Mouse (Mus musculus) forebrain, embryonic 14.5 days (tissue): ENCODE measurements at regions not wholly inside any gene's neighbourhood (a gene's known extent, or its start where the extent isn't known, plus 50 kb on each side); places are given as distances from the start of the nearest gene placed in this dataset.

Experiments
- ATAC-seq: fragments of 200-750 bp; cut with Nextera tagmentation; 2 replicates; pipeline ENCODE4 v1.8.0; 2017; ENCODE audit warnings: mild to moderate bottlenecking, moderate library complexity
- DNase-seq: peaks from one replicate; pipeline ENCODE4 v3.0.0-alpha.2; 2015; ENCODE audit warnings: low spot score
- H3K27ac ChIP-seq: fragments of 300-500 bp; sonication (generic); 2 replicates; pipeline ENCODE4 v1.5.1; 2014; ENCODE audit warnings: low read depth, mild to moderate bottlenecking, control low read depth, low read length, moderate library complexity
- H3K27me3 ChIP-seq: fragments of 300-500 bp; sonication (generic); replicated peaks from 2 replicates; pipeline ENCODE4 v1.6.1; 2014; ENCODE audit warnings: low read length, control low read depth, mixed read lengths; ENCODE audit not compliant: control insufficient read depth, insufficient read depth
- H3K36me3 ChIP-seq: fragments of 300-500 bp; sonication (generic); 2 replicates; pipeline ENCODE4 v1.6.1; 2014; ENCODE audit warnings: low read length, control low read depth; ENCODE audit not compliant: control insufficient read depth, insufficient read depth
- H3K4me1 ChIP-seq: fragments of 300-500 bp; sonication (generic); 2 replicates; pipeline ENCODE4 v1.6.1; 2014; ENCODE audit warnings: antibody characterized with exemption, low read length, control low read depth; ENCODE audit not compliant: control insufficient read depth, insufficient read depth
- H3K4me2 ChIP-seq: fragments of 300-500 bp; sonication (generic); 2 replicates; pipeline ENCODE4 v1.6.1; 2014; ENCODE audit warnings: mild to moderate bottlenecking, control low read depth, low read length
- H3K4me3 ChIP-seq: fragments of 300-500 bp; sonication (generic); 2 replicates; pipeline ENCODE4 v1.5.1; 2014; ENCODE audit warnings: low read depth, low read length, control low read depth
- H3K9ac ChIP-seq: fragments of 300-500 bp; sonication (generic); 2 replicates; pipeline ENCODE4 v1.6.1; 2014; ENCODE audit warnings: mild to moderate bottlenecking, low read length, control low read depth, moderate library complexity
- H3K9me3 ChIP-seq: fragments of 300-500 bp; sonication (generic); replicated peaks from 2 replicates; pipeline ENCODE4 v1.6.1; 2016; ENCODE audit warnings: low read length, control low read depth, mixed read lengths; ENCODE audit not compliant: control insufficient read depth
- WGBS: fragments of 180-500 bp; shearing (Covaris S2); extraction: QIAGEN DNeasy Blood & Tissue Kit; methylation state at CpG from one replicate; pipeline ENCODE4 v1.1.7; 2014; 5-methylcytosine and 5-hydroxymethylcytosine counted together

GRCm38 (mm10) chr15:62209296-62209695 is 1286.5 kb upstream of the A1bg start:
- 96% methylated on average over 3 of the region's 3 CpGs for WGBS
- Histone ChIP-seq H3K27me3 (no peaks in the 10 kb centered on the region), H3K4me2 (no peak overlapping the region), H3K4me1 (no peaks in the 10 kb centered on the region), H3K4me3 (no peak overlapping the region), H3K27ac (no peak overlapping the region), H3K9ac (no peak overlapping the region), H3K36me3 (no peaks in the 10 kb centered on the region), H3K9me3 (no peaks in the 10 kb centered on the region)
- no peak for ATAC-seq
- DNase-seq = no peak

- no peaks in the 10 kb centered on the region; the same call in 1 of the 2 replicates for H3K9me3 ChIP-seq
- 59% methylated on average over 4 of the region's 4 CpGs for WGBS
- H3K27me3 ChIP-seq = no peaks in the 10 kb centered on the region
- no peak overlapping the region for H3K9ac ChIP-seq
- no peak overlapping the region for H3K4me3 ChIP-seq
- H3K4me2 ChIP-seq = no peak overlapping the region
- DNase-seq (peak; percentile 60), ATAC-seq (peak; percentile 45; the same call in 1 of the 2 replicates)
- no peaks in the 10 kb centered on the region for H3K4me1 ChIP-seq
- no peak overlapping the region for H3K27ac ChIP-seq
- no peaks in the 10 kb centered on the region for H3K36me3 ChIP-seq
Observed at GRCm38 (mm10) chr15:62206502-62206902, 1283.7 kb upstream of the A1bg start.

- 78% methylated on average over 18 of the region's 18 CpGs for WGBS
- Histone ChIP-seq H3K27me3 (no peaks in the 10 kb centered on the region), H3K27ac (no peak overlapping the region), H3K9me3 (no peaks in the 10 kb centered on the region; the same call in 1 of the 2 replicates), H3K4me3 (no peak overlapping the region), H3K4me1 (no peaks in the 10 kb centered on the region), H3K9ac (no peak overlapping the region), H3K4me2 (no peak overlapping the region), H3K36me3 (no peaks in the 10 kb centered on the region)
- DNase-seq (peak; percentile 39), ATAC-seq (peak; percentile 41; the same call in 1 of the 2 replicates)
Observed at GRCm38 (mm10) chr15:62203951-62204905, 1281.4 kb upstream of the A1bg start.

- ATAC-seq (no peak), DNase-seq (no peak)
- Histone ChIP-seq H3K9ac (no peak overlapping the region), H3K9me3 (no peaks in the 10 kb centered on the region; the same call in 1 of the 2 replicates), H3K4me1 (no peaks in the 10 kb centered on the region), H3K36me3 (no peaks in the 10 kb centered on the region), H3K27me3 (no peaks in the 10 kb centered on the region), H3K4me3 (no peak overlapping the region), H3K27ac (no peak overlapping the region), H3K4me2 (no peak overlapping the region)
- WGBS = 82% methylated on average over 10 of the region's 10 CpGs
Observed at GRCm38 (mm10) chr15:62202781-62203375, 1280.1 kb upstream of the A1bg start.

GRCm38 (mm10) chr15:62198721-62199120 is 1275.9 kb upstream of the A1bg start:
- no peak for DNase-seq
- no peaks in the 10 kb centered on the region for H3K27me3 ChIP-seq
- H3K4me3 ChIP-seq = no peak overlapping the region
- H3K4me1 ChIP-seq = no peaks in the 10 kb centered on the region
- H3K27ac ChIP-seq = no peak overlapping the region
- ATAC-seq = no peak
- 92% methylated on average over 6 of the region's 6 CpGs for WGBS
- no peaks in the 10 kb centered on the region; the same call in 1 of the 2 replicates for H3K9me3 ChIP-seq
- no peak overlapping the region for H3K9ac ChIP-seq
- no peak overlapping the region for H3K4me2 ChIP-seq
- no peaks in the 10 kb centered on the region for H3K36me3 ChIP-seq

- H3K27ac ChIP-seq = no peak overlapping the region
- H3K9me3 ChIP-seq = no peaks in the 10 kb centered on the region; the same call in 1 of the 2 replicates
- no peak for ATAC-seq
- WGBS = 91% methylated on average over 4 of the region's 4 CpGs
- no peaks in the 10 kb centered on the region for H3K27me3 ChIP-seq
- no peaks in the 10 kb centered on the region for H3K36me3 ChIP-seq
- H3K4me3 ChIP-seq = no peak overlapping the region
- no peaks in the 10 kb centered on the region for H3K4me1 ChIP-seq
- DNase-seq = no peak
- no peak overlapping the region for H3K9ac ChIP-seq
- no peak overlapping the region for H3K4me2 ChIP-seq
Observed at GRCm38 (mm10) chr15:62198194-62198593, 1275.4 kb upstream of the A1bg start.

GRCm38 (mm10) chr15:62195440-62195839 is 1272.6 kb upstream of the A1bg start:
- WGBS = 65% methylated on average over 5 of the region's 5 CpGs

GRCm38 (mm10) chr15:62192706-62193105 is 1269.9 kb upstream of the A1bg start:
- H3K9ac ChIP-seq = no peak overlapping the region
- no peaks in the 10 kb centered on the region for H3K27me3 ChIP-seq
- ATAC-seq (no peak), DNase-seq (peak; percentile 32)
- no peaks in the 10 kb centered on the region for H3K36me3 ChIP-seq
- H3K4me2 ChIP-seq = no peak overlapping the region
- H3K9me3 ChIP-seq = no peaks in the 10 kb centered on the region
- 68% methylated on average over 1 of the region's 1 CpGs for WGBS
- H3K4me1 ChIP-seq = no peaks in the 10 kb centered on the region
- no peak overlapping the region for H3K27ac ChIP-seq
- no peak overlapping the region for H3K4me3 ChIP-seq

More at GRCm38 (mm10) chr15:62195440-62195839, 1272.6 kb upstream of the A1bg start:
- Histone ChIP-seq H3K27ac (no peak overlapping the region), H3K9ac (no peak overlapping the region), H3K36me3 (no peaks in the 10 kb centered on the region), H3K4me3 (no peak overlapping the region), H3K4me2 (no peak overlapping the region), H3K27me3 (no peaks in the 10 kb centered on the region), H3K4me1 (no peaks in the 10 kb centered on the region), H3K9me3 (no peaks in the 10 kb centered on the region)
- ATAC-seq (no peak), DNase-seq (no peak)

- WGBS = 96% methylated on average over 1 of the region's 1 CpGs
Observed at GRCm38 (mm10) chr15:62191641-62192040, 1268.8 kb upstream of the A1bg start.

More at GRCm38 (mm10) chr15:62191641-62192040, 1268.8 kb upstream of the A1bg start:
- no peaks in the 10 kb centered on the region for H3K36me3 ChIP-seq
- no peak overlapping the region for H3K4me2 ChIP-seq
- H3K4me3 ChIP-seq = no peak overlapping the region
- no peaks in the 10 kb centered on the region for H3K27me3 ChIP-seq
- H3K4me1 ChIP-seq = no peaks in the 10 kb centered on the region
- no peak overlapping the region for H3K27ac ChIP-seq
- H3K9me3 ChIP-seq = no peaks in the 10 kb centered on the region
- H3K9ac ChIP-seq = no peak overlapping the region
- no peak for DNase-seq
- no peak for ATAC-seq
